Mouse (Mus musculus) E14TG2a.4 (cell line): ENCODE data around the gene Fyco1.
"Not testable (repeated sequence)": the region's sequence is repeated elsewhere in the genome, so short reads cannot be mapped to it uniquely, and the experiment has no call there.

ENCODE experiments used
- H3K27me3 ChIP-seq: 2 replicates; pipeline ENCODE4 v1.6.1; 2014; ENCODE audit warnings: low read length, control low read depth; ENCODE audit not compliant: insufficient read depth
- H3K36me3 ChIP-seq: 2 replicates; pipeline ENCODE4 v1.6.1; 2014; ENCODE audit warnings: low read length, control low read depth; ENCODE audit not compliant: insufficient read depth
- H3K4me1 ChIP-seq: replicated peaks from 2 replicates; pipeline ENCODE4 v1.6.1; 2014; ENCODE audit warnings: low read depth, low read length, control low read depth
- H3K4me3 ChIP-seq: replicated peaks from 2 replicates; pipeline ENCODE4 v1.5.1; 2014; ENCODE audit warnings: mild to moderate bottlenecking, low read length
- H3K9me3 ChIP-seq: 2 replicates; pipeline ENCODE4 v1.6.1; 2014; ENCODE audit warnings: low read length, control low read depth
- CTCF ChIP-seq: conservative IDR thresholded peaks from 2 replicates; pipeline ENCODE4 v1.5.1; 2014; ENCODE audit warnings: low read length
- NANOG ChIP-seq: IDR thresholded peaks from 2 replicates; pipeline ENCODE4 v1.6.1; 2014; ENCODE audit warnings: borderline replicate concordance, low read length, mixed read lengths
- POU5F1 ChIP-seq: IDR thresholded peaks from 2 replicates; pipeline ENCODE4 v1.6.1; 2014; ENCODE audit warnings: low read length, borderline replicate concordance

The Fyco1 gene

GRCm38 (mm10) chr9:123756752-123757151 lies 94.9 kb downstream of the Fyco1 start:
- no peak overlapping the region for H3K4me3 ChIP-seq
- no peak for TF ChIP-seq NANOG
- no peak for TF ChIP-seq CTCF
- TF ChIP-seq POU5F1, result no peak
- H3K27me3 ChIP-seq, result no peaks in the 10 kb centered on the region
- no peaks in the 10 kb centered on the region for H3K4me1 ChIP-seq
- H3K36me3 ChIP-seq, result no peaks in the 10 kb centered on the region
- no peaks in the 10 kb centered on the region for H3K9me3 ChIP-seq

DNA sequence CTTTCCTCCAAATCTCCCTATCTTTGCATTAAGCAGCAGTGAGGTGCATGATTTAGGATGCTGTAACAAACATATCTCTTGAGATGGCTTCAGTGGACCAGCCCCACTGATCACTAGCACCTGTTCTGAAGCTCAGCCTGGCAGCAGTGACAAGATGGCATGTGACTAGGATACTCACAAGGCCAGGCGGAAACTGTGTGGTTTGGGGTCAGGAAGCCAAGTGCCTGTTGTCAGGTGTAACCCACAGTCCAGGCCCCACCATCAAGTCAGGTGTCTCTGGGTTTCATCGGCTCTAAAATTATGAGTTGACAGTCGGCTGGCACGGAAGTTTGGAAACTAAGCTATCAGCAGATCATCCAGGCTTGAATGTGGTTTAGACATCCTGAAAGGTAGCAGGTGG lies 97.4 kb downstream of the Fyco1 start:
- TF ChIP-seq POU5F1, result no peak
- no peak for TF ChIP-seq CTCF
- no peak for TF ChIP-seq NANOG
- H3K4me3 ChIP-seq, result no peak overlapping the region
- H3K4me1 ChIP-seq, result no peaks in the 10 kb centered on the region
- H3K36me3 ChIP-seq, result no peaks in the 10 kb centered on the region
- H3K9me3 ChIP-seq, result no peaks in the 10 kb centered on the region
- H3K27me3 ChIP-seq, result no peaks in the 10 kb centered on the region

DNA sequence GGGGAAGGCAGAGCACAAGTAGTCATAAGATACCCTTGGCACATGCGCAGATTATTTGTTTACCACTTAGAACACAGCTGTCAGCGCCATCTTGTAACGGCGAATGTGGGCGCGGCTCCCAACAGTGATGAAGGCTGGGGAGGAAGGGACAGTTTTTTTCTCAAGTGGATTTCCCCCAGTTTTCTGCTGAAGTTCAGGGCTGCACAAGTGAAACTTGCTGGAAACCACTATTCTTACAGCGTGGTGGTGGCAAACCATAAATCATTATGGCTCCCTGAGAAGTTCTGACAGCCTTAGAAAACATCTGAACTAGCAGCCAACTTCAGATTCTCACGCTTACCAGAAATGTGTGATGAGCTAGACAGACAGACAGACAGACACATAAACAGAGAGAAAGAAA lies 102.0 kb downstream of the Fyco1 start:
- not testable (repeated sequence) for H3K36me3 ChIP-seq, H3K4me3 ChIP-seq, H3K27me3 ChIP-seq, H3K4me1 ChIP-seq, H3K9me3 ChIP-seq

- H3K27me3 ChIP-seq, result 0 out of 2 replicates have a peak, but pooled peaks cover 9% of the 10 kb centered on the region
- H3K4me3 ChIP-seq, result no peak overlapping the region
- H3K9me3 ChIP-seq, result no peaks in the 10 kb centered on the region
- H3K4me1 ChIP-seq, result no peaks in the 10 kb centered on the region
- TF ChIP-seq NANOG (no peak), POU5F1 (no peak), CTCF (no peak)
- H3K36me3 ChIP-seq, result no peaks in the 10 kb centered on the region
These were observed 110.9 kb downstream of the Fyco1 start for GRCm38 (mm10) chr9:123740799-123741198.
